Mouse (Mus musculus) lung, postnatal 25 days (tissue): ENCODE data around the gene Tmem263.

Experiments used
- DNase-seq: peaks from one replicate; pipeline ENCODE4 v3.0.0; 2022; ENCODE audit warnings: low spot score

The Tmem263 gene

DNA sequence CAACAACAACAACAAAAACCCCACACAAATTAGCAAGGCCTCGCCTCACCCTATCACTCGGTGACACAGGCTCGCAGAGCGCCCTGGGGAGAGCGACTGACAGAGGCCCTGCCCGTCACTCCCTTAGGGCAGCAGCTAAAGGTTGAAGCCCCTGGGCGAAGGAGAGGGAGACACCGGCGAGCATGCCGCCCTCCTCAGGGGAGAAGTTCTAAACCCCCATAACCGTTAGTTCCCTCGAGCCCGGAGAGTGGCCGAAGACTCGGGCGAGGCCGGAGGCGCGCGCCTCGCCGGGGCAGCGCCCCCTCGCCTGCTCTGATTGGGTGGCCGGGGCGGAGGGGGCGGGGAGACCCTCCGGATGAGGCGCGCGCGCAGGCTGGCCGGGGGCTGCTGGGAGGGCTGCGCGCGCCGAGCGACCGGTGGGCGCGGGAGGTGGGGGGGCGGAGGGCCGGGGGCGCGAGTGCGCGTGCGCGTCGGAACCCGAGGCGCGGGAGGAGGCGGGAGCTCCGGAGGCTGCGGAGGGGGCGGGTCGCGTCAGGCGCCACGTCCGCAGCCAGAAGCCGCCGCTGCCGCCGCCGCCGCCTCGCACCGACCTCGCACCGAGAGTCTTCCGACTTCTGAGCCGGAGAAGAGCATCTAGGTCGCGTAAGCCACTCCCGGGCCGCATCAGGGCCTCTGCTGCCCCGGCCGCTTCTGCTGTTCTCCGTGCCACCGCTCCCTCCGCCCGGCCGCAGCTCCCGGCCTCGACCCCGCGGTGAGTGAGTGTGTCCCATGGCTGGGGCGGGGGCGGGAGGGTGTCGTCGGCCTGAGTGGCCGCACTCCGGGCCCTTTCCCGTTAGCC lies at the start of gene Tmem263, which contains the start of gene Fhl4:
Gene Tmem263 (plus strand): TSS at position 381 of the 838 bp plus-strand sequence.
Gene Fhl4 (minus strand): TSS at position 249 of the 838 bp plus-strand sequence.
- DNase-seq = peak; percentile 75

DNA sequence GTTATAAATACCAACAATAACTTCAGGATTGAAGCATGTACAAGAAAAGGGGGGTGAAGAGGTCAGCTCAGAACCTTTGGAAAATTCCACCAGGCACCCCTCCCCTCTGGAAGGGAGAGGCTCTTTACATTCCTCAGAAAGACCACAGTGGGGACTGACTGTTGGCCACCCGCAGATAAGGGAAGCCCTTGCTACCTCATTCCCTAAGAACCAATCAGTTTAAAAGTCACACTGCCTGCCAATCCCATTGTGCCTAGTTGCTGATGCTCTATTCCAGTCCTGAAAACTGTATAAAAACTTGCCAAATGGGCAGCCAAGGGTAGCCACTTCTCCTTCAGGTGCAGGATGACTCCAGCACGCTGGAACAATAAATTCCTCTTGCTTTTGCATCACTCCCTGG lies 47.6 kb upstream of the Tmem263 start:
- no peak for DNase-seq

DNA sequence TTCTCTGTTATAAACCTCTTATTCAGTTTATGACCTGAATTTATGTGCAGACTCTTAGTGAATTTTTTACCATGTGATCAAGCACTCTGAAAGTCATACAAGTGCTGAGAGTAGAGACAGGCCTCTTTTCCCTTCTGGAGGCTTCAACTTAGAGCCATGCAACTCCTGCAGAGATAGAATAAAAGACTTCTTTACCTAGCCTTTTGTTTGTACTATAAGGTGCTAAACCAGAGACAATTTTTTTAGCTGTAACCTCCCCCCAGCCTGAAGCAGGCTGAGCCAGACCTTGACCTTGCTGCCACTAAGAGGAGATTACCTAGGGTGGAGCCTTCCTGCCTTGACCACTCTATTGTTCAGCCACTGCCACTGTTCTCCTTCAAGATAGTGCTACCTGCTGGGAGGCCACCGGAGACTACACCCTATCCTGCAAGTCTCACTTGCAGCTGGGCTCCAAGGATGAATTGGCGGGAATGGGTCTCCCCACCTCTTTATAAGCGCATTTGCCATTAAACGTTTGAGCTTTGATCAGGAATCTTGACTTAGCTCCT lies 30.7 kb upstream of the Tmem263 start:
- no peak for DNase-seq

DNA sequence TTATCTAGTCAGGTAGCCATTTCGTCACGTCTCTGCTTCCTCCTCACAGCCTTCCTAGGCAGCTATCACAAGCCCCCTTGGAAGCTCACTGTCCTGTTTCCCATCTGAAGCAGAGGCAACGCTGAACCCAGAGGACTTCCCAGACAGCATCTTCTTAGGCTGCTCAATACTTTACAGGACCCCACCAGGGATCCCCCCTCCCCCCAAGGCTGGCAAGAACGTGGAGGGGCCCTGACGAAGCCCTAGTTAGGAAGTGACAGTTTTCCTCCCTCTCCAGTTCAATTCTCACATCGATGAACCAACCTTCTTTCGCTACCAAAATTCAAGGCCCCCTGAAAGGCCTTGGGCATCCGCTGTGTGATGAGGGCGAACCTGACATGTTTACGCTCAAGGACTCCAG lies 586 bp upstream of the Tmem263 start:
- DNase-seq = peak; percentile 7

DNA sequence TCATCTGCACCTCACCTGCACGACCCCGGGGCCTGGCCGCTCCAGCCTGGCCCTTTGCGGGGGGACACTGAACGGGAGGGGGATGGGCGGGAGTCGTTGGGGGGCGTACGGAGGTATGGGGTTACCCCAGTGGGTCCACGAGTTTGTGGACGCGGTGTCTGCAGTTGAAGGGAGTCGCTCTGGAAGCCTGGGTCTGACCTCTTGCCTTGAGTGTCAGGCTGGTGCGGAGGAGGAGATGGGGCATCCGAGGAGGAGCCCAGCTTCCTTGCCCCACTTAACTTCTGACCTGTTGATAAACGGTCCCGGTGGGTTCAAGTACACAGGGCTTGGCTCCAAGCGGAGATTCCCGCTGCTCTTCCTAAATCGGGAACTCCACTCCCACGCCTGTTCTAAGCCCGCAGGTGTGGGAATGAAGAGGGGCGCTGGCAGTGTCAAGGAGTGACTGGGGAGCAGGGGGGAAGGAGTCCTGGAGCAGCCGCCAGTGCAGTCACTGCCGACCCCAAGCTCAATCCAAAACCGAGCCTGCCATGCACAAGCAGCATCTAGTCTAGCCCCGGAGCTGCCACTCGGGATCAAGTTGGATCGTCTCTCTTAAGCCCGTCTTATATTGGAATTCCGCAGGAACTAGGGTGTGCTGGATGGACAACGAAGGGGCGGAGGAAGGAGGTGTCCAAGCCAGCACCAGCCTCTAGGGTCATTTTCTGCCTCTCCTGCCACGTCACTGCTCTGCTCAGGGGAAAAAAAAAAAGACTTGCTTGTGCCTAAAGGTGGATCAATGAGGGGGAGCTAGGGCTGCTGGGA lies 858 bp downstream of the Tmem263 start:
- DNase-seq = peak; percentile 39

DNA sequence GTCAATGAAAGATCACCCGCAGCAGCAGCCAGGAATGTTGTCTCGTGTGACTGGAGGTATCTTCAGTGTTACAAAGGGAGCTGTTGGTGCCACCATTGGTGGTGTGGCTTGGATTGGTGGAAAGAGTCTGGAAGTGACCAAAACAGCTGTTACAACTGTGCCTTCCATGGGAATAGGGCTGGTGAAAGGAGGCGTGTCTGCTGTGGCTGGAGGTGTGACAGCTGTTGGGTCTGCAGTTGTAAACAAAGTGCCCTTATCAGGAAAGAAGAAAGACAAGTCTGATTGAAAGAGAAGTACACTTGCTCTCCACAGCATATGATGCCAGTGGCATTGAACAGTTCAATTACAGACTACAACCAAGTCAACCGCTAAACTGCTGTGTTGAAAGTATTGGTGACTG lies 12.0 kb downstream of the Tmem263 start:
- no peak for DNase-seq

DNA sequence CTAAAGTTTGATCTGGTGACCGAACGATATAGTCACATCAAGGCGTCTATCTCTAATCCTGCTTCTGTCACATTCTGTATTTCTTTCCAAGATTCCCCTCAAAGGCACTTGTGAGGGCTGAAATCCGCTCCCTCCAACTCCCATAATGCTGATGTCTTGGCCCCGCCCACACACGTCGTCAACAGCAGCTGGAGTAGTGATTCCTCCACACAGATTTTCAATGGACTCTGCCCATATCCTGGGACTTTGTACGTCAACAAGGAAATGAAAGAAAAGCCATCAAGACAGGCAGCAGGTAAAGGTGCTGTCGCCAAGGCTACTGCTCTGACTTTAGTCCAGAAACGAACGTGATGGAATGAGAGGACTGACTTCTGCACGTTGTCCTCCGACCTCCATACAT lies 22.8 kb downstream of the Tmem263 start:
- DNase-seq = no peak

DNA sequence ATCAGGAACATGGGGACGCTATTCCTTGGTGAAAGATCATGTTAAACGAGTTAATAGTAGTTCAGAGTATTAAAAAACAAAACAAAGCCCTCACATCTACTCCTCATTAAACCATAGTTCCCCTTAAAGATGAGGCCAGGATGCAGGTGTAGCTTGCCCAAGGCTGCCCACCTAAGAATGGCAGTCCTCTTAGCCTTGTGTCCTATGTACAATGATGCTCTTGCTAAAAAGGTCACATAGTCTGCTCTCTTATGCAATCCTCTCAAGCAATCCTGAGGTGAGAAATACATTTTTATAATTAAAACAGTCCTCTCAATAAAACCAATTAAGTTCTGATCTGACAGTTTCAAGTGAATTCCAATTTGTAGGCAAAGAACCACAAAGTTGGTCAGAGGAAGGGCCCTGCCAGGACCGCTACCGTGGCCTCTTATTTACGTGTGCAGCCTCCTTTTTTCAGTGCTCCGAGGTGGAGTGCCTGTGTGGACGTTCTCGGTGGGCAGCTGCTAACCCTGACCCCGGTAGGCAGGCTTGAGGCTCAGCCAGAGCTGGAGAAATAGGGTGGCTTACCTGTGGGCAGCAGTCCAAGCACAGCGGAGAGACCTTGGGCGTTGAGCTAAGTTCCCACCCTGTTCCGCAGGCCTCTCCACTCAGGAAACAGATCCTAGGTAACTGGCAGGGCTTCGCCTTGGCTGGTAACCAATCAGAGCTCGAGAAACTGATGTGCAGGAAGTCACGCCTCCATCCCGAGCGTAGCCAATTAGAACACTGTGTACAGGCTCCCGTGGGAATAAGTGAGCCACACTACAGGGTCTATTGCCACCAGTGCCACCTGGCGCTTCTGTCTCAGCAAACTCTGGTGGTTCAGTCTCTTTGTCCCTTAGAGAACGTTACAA lies 25.2 kb downstream of the Tmem263 start, which contains the start of gene Mterf2:
Gene Mterf2 (minus strand): TSS at position 633 of the 893 bp plus-strand sequence.
- peak; percentile 98 for DNase-seq

DNA sequence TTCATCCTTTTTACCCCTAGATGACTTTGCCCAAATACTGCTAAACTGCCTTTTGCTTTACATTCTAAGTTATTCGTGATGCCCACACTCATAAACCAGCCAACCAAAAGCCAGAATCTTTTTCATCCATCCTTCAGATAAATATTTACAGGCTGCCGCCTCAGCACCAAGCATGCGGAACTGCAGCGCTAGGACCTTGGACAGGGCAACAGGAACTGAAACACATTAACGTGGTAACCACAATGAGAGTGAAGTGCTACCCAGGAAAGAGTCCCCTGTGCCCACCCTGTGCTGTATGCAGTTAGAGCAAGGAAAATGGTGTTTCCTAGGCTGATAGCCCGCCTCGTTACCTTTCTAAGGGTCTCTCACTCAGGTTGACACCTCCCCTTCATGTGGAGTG lies 26.0 kb downstream of the Tmem263 start:
- peak; percentile 29 for DNase-seq

DNA sequence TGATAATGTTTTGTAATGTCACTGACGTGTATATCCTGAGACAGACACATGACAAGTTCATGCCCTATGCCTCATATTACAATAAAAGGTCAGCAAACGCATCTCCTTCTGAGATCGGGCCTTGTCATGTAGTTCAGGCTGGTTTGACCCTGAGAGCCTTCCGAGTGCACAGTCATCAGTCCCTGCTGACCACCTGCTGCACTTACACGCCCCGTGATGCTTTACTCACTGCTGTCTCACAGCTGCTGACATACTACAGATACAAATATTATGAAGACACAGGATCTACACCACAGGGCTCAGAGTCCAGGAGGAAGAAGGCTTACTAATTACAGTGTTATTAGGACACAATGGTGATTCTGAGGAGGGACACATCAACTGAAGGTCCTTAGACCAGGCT lies 34.1 kb downstream of the Tmem263 start:
- no peak for DNase-seq

DNA sequence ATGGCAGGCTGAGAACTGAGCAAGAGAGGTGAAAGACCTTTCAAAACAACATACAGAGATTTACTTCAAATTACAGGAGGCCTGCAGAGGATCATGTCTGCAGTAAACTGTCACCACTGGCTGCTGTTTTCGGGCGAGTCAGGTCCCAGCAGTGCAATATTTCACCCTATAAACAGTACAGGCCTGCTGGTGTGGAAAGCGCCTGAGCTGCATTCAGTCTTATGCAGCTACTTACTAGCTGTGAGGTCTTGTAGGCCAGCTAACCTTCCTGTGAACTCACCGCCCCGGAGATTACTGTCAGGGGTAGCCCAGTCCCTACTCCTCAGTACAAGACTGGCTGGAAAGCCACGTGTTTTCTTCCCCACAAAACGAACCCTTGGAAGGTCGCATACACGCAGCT lies 39.0 kb downstream of the Tmem263 start:
- DNase-seq = no peak

DNA sequence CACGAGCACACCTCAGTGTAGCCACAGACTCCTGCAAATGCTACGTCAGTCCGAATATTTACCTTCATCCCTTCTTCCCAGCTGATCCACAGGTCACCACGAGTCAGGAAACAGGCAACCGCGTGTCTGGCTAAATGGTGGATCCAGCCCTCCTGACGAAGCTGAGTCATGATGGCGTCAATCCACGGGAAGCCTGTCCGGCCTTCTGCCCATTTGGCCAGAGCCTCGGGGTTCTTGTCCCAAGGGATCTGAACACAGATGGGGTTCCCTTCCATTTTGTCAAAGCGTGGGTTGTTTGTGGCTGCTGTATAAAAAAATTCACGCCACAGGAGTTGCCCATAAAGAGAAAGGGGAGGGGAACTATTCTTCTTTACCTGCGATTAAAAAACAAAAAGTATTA lies 43.9 kb downstream of the Tmem263 start:
- DNase-seq = no peak

DNA sequence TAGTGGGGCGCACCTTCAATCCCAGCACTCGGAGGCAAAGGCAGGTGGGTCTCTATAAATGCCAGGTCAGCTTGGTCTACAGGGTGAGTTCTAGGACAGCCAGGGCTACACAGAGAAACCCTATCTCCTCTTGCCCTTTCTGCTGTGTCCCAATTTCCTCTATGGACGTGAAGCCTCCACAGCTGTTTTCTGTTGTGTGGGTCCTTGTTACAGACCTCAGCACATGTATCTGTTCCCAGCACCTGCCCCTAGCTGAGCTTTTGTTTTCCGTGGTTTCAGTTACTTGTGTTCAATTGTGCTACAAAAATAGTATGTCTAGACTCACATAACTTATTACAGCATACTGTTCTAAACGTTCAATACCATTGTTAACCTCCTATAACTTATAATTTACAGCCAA lies 46.8 kb downstream of the Tmem263 start:
- no peak for DNase-seq

DNA sequence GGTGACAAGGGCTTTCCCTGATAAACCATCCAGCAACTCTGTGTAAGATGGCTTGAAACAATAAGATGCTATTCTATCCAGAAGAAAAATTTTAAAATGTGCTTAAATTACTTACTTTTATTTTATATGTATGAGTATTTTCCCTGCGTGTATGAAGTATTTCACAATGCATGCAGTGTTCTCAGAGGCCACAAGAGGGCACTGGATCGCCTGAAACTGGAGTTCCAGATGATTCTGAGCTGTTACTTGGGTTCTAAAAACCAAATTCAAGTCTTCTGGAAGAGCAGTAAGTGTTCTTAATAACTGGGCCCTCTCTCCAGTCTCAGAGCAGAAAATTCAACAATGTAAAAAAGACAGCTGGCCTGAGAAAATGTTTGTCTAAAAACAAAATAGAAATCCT lies 51.8 kb downstream of the Tmem263 start:
- peak; percentile 62 for DNase-seq

DNA sequence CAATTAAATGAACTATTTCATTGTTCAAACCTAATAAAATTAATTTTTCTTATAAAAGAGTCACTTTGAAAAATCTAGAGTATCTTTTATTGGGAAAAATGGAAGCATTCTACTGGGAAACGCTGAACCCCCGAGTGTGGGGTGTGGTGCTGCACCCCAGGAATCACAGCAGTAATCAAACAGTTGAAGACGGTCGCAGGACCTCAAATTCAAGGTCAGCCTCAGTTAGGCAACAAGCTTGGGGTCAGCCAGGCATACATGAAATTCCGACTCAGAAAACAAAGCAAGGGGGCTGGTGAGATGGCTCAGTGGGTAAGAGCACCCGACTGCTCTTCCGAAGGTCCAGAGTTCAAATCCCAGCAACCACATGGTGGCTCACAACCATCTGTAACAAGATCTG lies 55.0 kb downstream of the Tmem263 start:
- DNase-seq = no peak

DNA sequence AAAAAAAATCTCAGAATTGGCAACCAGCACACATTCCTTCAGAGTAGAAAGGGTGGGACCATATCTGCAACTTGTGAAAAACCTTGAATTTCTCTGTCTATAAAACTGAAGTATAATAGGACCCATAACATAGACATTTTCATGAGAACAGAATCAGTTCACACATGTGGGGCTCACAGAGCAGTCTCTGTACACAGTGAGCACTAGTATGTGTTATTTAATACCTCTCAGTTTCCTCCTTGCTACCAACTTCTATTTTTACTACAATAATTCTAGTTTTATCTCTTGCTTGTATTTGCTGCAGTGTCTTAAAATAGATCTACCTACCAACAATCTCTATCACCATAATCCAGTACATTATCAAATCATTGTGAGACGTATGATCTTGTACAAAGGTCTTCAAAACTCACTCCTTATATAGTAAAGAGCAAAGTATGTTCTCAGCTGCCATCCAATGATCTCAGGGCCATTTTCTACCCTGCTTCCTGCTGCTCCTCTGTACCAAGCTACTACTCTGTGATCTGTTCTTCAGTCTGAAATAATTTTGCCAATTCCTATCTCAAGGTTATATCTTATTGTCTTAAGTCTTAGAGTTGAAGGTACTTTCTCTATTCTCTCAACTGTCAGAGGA lies 57.7 kb downstream of the Tmem263 start:
- DNase-seq = no peak

DNA sequence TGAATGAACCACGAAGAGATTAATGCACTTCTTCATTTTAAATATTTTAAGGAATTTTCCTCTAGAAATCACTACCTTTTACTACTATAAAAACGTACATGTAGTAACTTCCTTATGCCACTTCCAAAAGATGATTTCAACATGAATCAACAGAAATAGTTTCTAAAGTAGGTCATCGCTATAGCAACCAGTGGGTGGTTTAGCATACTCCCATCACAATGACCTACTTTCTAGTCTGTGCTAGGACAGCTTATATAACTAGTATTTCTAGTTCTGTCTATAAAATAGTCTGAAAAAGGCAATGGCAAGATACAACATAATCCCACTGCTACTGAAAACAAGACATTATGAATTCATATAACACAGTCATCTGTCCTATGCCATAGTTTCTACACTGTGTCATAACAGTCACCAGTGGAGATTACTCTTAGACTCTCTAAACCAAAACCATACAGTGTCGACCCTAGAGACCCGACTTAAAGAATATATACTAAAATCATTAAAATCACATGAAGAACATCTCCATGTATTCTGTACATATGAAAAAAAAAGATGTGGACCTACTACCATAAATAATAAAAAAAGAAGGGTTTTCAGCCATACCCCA lies 59.4 kb downstream of the Tmem263 start:
- DNase-seq = peak; percentile 67

DNA sequence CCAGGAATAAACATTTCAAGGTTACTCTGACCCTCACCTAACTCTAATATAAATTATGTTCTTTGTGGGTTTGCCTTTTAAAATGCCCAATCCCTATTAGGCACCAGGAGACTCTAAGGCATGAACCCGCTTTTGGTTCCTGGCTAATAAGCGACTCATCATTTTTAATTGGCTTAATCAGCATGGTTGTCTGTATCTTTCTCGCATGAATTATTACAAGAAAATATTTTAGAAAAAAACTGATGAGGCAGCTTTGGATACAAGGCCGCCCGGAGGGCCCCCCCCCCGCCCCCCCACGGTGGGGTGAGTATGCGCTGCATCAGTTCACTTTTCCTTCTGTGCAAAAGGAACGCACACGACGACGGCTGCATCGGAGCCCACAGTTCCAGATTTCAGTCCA lies 62.4 kb downstream of the Tmem263 start:
- DNase-seq = no peak

DNA sequence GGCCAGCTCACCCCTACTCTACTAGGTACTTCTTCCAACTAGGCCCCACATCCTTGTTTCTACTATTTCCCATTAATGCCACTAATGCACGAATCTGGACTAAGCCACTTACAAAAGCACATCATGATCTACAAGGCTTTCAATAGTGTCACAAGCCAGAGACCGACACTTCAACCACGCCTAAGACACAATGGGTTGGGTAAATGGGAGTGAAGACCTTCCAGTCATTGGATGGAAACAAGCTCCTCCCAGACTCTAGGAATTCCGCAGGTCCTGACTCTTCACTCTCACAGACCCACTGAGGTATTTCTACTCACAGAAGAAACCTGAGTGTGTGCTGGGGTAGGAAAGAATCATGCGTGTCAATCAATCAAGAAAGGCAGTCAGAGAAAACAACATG lies 62.9 kb downstream of the Tmem263 start:
- no peak for DNase-seq
